Mouse (Mus musculus): ENCODE data around the gene Rabl3.

DNA sequence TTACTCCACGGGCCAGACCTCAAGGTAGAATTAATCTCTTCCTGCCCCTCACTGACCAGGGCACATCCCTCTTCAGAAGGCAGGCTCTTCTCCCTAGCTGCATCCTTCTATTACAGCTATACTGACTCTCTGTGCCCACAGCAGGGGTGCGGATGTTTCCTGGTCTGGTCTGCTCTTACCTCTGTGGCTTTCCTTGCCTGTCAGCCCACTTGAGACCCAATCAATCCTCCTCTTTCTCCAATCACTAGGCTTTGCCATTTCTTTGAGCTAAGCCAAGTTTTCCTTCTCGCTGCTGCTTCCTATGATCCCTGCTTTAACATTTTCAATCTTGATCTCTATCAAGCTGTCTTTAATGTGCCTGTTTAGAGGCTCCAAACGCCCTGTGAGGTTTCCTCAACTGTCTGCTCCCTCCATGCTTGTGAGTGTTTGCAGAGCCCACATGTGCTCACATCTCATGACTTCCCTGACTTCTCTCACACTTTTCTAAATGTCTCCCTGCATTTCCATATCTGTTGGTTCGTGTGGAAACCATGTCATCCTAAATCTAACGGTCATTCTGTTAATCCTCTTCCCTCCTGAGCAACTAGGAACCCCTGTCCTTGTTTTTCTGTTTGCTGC, 23.2 kb upstream of the Rabl3 start:
- TF ChIP-seq CTCF (IDR thresholded peaks at IDR 0.05; ENCODE audit: low read depth), result no peak
- TF ChIP-seq EP300 (IDR thresholded peaks at IDR 0.05; ENCODE audit: low read depth), result no peak
